Mouse (Mus musculus) left cerebral cortex, adult 18-20 months (tissue): Measurements from ENCODE around the gene Stk39. TPM values are rescaled to one million over a fixed set of nuclear protein-coding genes. Genes with fewer than 3 reads are reported as not detected.
"Not testable (repeated sequence)": the region's sequence is repeated elsewhere in the genome, so short reads cannot be mapped to it uniquely, and the experiment has no call there.

ENCODE experiments used
- DNase-seq, 2 experiments: peaks; one replicate each; pipeline ENCODE4 v3.0.0; 2021 to 2022; ENCODE audit warnings: low spot score in 2 of 2, mixed read lengths in 1 of 2
- total RNA-seq, 2 experiments: library from RNA; stranded (reverse); gene quantifications; 2 replicates each; pipeline ENCODE4 v1.2.3; 2021

The Stk39 gene
- total RNA-seq, 2 experiments from 2014 or later: 92.7 to 94.7 TPM

DNA sequence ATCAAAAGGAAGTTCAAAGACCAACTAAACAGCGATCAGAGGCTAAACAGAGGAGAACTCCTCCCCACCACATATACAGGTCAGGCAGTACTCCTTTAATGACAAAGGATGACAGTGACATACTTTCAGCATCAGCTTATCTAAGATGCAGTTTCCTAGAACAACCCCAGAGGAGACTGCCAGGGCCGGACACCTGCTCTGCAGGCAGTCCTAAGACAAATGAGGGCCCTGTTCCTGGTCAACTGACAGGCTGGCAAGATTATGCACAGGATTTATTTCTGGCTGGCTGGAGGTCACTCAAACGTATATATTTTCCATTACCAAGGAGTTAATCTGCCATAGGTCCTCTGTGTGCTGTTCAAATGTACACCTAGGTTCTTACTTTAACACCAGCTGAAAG lies 225.8 kb downstream of the Stk39 start:
- DNase-seq: no peak

DNA sequence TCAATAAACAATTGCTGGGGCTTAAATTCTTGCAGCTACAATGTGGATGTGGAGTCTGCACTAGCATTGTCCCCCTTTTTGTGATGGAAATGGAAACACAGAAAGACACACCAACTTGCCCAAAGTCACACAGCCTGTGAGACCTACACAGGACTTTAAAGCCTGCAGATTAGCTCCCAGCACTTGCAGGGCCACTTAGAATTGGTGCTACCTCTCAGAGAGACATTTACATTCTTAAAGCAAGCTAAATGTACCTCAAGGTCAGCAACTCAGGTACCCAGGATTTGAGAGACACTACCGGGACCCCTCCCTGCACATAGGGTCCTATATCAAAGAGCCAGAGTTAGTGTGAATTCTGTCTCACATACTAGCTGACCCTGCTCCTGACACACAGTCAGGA lies 227.5 kb downstream of the Stk39 start:
- DNase-seq: no peak

DNA sequence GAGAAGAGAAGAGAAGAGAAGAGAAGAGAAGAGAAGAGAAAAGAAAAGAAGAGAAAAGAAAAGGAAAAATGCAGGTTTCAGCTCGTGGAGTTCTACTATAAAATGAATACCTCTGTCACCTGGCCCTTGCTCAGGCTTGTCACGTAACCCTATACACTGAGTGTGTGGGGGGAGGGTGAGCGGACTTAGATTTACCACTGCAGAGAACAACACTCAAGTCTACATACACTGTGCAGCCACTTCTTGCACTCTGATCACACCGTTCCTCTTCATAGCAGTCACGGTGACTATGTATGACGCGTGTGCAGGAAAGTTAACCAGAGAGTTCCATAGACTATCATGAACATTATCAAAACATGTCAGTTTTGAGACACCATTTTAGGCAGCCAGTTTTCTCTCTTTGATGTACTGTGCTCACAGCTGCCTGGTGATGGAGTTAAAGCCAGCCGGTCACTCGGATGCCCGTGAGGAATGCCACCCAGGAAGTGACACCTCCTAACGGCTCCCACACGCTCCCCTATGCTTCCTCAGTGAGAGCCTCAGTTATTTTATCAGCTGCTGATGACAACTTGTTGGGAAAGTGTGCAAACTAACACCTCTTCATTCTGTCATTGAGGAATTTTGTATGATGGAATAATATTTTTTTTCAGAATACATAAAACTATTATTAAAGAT lies 228.1 kb downstream of the Stk39 start:
- no peak for DNase-seq

DNA sequence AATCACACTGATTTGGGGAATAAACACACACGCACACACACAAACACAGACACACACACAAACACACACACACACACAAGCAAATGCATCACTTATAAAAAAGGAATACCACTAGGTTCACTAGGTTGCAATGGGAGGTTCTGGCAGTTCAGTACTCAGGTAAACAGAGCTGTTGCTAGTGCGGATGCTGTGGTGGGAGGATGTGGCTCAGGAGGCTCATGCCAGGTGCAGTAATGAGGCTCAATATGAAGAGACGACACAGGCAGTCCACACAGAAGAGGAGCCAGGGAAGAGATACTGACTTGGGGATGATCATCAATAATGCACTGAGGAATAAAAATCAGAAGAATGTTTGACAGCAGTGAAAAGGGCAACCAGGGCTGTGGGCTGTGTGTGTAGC lies 228.8 kb downstream of the Stk39 start:
- no peak for DNase-seq

DNA sequence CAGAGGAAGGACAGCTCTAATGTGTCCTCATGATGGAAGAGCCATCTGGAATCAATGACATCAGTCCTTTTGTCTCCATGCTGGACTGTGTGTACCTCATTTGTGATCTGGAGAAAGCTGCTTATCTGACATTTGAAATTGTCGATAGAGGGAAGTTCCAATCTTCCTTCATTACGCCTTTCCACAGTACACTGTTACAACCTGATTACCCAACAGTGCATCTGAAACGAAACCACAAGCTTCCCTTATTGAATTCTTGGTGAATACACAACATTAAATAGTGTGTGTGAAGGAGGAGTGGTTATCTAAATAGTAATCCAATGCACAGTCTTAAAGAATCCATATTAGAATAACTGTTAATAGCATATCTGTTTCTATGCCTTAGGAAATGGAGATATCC lies 230.0 kb downstream of the Stk39 start:
- DNase-seq: no peak

DNA sequence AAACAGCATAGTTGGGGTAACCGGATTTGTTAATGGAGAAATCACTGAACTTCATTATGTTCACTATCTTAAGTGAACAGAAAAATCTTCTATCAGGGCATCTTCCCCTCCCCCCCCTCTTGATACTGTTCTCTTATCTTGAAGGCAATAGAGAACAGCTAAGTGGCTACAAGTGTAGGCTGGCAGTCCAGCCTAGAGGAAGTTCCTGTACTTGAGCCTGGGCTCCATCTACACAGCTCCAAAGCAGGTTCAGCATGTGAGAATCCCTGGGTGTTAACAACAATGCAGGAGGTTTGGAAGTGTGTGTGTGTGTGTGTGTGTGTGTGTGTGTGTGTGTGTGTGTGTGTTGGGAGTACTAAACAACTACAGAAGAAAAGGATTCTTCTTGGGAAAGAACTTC lies 230.4 kb downstream of the Stk39 start:
- no peak for DNase-seq

DNA sequence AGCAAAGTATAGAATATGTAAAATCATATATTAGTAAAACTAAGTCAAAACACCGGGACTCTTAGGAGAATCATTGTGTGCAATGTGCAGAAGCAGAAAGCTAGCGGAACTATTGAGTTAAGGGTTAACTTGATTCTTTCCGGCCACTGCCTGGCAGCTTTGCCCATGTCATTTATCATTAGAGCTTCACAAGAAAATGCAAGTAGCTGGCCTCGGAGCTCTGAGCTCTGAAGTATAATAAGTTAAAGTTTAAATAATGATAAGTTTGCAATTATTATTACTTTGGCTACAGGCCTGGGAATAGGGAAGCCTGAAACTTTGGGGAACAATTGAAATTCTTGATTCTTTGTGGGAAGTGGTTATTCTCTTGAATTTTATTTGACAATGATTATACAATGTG lies 232.7 kb downstream of the Stk39 start:
- not testable (repeated sequence) for DNase-seq

DNA sequence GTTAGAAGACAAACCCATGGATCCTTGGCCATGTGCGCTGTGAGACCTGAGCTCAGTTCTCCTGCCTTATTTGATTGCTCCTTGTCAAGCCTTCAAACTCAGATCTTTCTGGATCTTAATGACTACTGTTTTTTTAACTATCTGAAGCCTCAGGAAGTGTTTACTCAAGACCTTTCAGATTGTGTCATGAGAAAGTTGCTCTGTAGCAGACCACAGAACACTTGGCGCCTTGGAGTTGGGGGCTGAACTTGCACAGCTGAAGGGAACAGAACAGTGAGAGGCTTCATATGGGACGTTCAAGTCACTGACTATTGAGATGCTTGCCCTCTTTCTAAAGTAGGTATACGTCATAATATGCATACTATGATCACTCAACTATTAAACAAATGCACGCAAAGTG lies 239.1 kb downstream of the Stk39 start:
- no peak for DNase-seq

DNA sequence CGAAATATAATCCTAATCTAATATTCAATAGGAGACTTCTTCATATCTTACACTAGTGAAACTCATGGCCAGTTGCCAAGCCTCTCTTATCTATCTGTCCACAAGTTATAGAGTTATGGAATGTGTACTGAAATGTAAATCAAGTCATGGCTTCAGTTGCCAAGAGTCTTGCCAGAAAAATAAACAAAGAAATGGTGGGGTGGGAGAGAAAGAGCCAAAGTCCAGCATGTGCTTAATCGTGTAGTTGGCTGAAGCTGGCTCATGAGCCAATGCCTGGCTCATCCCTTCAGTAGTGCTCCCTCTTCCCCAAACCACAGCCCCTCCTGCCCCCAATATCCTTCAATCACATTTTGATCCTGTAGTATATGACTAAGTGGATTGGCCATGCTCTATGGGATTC lies 242.2 kb downstream of the Stk39 start:
- no peak for DNase-seq

DNA sequence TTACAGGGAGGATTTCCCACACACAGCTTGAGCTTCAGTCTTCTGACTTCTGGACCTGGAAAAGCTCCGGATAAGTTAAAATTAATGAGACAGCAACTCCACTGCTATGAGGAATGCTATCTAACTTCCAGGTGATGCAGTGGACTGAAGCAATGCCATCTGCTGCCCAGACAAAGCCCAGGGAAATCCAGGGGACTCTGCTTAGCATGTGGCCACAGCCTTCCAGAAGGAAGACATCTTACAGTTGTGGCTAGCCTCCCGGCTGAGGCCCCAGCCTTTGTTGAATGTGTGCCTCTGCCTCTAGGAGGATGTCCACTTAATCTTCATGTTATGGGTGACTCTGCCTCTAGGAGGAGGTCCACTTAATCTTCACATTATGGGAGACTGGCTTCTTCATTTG lies 243.0 kb downstream of the Stk39 start:
- no peak for DNase-seq

DNA sequence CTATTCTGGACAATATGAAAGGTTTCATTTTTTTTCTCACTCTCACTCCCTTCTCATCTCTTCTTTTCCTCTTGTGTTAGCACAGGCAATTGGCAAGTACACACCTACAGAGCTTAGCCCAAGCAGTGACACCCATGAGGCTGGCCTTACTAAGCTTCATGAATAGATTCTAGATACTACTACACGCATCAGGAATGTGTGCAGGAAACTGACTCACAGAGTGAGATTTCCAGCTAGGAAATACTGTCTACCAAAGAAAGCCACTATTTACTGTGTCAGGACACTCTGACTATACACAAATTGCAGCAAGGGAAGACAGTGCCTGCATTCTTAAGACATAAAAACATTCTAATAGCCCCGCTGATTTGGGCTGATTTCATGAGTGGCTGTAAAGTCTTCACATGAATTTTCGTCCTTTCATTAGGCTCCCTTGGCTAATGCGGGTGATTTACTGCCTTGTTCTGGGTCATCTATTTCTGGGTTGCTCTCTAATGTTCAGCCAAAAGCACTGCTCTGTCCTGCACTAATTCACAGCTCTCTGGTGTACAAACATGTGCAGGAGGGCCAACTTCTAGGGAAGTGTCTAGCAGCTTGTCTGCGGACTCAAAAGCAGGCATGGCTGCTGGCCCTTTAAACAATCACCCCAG lies 249.7 kb downstream of the Stk39 start:
- DNase-seq: no peak

DNA sequence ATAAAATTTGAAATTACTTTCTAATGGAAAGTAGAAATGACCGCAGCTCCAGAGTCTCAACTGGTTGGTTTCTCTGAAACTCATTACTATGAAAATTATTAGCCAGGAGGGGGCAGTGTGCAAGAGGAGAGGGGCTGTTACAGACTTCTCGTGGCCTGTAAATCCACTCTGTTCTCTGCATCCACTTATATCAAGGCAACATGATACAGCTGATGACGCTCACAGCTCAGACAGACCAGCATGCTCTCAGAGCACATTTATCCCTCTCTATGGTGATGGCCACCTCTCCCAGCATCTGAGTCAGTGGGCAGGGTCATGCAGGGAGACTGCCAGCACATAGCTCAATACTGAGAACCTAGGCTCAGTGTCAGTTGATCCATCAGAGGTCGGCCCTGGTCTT lies 250.8 kb downstream of the Stk39 start:
- DNase-seq: no peak

DNA sequence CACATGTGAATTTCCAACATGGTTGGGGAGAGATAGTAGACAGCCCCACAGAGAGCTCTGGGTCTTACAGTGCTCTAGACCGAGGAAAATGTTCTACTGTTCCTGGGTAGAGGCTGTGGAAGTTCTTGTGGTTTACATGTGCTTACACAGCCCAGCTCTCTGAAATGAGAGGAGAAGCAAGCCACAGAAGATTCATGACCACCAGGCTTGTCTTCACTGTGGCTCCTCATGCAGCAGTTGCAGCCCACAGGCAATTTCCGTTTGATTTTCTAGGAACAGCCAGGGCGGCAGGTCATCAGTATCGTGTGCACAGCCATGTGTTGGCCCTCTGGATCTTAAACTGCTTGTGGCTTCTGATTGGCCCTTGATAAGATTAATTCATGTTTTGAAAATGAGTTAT lies 252.2 kb downstream of the Stk39 start:
- DNase-seq: no peak

DNA sequence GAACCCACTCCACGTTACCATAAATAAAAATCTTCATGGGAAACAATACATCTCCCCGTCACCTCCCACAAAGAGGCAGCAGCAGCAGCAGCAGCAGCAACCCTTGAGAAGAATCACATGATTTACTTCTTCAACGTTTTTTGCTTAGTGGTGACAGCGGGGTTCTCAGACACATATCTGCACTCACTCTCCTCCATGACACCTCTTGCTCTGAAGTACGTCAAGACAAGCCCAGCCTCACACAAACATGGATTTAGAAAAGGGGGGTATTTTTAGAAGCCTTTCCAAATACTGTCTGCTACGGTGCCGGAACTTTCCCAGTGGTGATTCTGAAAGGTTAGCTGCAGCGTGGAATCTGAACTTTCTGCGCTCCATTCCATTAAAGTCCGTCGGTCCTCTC lies 256.9 kb downstream of the Stk39 start:
- no peak for DNase-seq

DNA sequence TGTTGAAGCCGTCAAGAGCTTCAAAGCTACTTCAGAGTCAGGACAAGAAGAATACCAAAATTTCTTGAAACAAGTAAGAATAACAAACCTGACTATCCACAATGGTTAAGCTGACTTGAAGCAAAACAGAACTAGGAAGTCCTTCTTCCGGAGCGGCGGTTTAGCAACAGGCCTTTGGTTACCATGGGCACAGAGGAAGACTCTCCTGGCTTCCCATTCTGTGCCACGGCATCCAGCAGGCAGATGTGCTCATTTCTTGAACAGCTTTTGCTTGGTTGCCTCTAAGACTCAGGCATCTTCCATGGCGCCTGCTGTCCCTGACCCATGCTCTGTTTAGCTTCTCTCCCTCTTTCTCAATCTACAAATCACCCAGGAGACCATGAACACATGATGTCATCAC lies 257.7 kb downstream of the Stk39 start:
- DNase-seq: no peak

DNA sequence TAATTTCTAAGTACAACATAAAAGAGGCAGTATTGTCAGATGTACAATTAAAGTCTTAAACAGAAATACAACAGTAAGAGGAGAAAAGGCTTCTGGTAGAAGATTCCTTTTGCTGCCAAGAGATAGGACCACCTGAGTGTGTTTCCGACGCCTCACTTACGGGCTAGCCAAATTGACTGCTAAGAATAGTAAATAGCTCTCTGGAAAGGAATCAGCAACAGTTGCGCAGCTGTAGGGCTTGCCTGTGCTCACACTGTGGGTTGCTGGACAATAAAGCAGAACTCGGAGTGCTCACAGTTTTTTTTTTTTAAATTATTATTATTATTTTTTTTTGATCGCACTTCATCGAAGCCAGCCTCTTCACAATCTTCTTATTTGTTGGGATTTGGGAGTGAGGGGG lies 260.6 kb downstream of the Stk39 start:
- no peak for DNase-seq

DNA sequence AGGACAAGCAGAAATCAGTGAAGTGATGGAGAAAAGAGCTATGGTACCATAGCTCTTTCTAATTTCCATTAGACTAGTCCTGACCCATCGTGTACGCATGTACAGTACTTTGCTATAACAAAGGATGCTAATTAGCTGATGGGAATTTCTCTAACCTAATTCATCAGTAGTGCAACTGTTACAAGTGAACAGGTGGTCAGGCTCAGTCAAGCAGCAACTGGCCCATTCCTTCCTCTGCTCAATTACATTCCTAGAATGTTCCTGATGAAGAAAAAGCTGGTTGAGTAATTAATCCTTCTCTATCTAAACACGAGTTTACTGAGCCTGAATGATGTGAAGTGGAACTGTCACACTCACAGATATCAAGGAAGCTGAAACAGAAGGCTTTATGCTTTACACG lies 275.8 kb downstream of the Stk39 start:
- no peak for DNase-seq

DNA sequence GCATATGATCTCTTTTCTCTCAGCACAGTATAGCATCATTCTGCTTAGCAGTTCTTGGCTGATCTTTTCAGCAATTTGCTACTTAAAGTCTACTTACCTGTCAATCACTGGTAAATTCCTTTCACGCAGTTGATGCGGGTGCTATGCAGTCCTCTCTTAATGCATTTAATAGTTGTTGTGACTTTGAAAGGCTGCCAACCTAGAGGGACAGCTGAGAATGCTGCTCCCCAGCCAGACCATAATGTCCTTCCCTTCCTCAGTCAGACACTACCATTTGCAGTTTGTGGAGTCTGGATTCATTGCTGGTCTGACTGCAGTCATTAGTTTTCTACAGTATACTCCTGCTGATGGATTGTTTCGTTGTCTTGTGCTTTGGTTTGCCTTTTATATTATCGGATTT lies 277.6 kb downstream of the Stk39 start:
- DNase-seq: no peak

DNA sequence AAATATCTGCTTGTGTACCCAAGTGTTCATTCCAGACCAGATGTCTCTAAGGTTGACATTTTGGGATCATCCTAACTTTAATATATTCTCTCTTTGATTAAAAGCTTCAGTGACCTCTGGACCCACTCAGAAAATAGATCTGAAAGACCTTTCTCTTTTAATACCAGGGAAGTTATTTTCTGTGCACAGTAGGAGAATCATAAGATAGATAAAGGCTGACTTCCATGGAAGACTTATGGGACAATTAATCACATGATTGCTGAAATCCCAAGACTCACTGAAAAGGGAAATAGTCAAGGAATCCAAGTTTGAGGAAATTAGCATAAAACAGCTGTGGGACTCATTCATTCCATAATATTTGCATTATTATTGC lies 278.6 kb downstream of the Stk39 start:
- DNase-seq: no peak

DNA sequence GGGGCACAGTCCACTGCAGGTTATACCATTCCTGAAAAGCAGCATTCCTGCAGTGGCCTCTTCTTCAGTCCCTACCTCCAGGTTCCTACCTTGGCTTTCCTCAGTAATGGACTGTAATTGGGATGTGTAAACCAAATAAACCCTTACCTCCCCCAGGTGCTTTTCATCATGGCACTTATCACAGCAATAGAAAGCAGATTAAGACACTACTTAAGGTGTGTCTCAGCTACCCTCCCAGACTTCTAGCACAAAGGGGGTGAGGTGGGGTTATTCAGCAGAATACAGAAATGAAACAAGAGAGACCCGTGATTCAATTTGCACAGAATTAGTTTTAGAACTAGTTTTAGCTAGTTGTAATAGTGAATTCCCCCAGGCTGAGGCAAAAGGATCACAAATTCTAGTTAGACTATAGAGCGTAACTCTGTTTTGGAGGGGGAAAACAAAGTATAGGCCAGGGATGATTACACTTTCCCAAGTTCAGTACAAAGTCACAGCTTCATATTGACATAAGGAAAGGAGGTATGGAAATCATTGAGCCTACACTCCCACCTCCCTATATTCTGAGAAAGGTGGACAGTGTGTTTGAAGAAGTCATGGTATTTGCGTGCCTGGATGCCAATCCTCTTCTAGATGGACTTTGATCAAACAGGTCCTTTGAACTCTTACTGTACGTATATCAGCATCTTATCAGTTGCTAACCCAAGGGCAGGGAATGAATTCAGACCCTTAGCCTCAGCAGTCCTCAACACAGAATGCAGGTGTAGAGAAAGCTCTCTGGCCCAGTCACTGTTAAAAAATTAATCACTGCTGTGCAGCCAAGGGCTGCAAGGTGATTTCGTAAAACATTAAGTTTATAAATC lies 279.2 kb downstream of the Stk39 start:
- DNase-seq: no peak

DNA sequence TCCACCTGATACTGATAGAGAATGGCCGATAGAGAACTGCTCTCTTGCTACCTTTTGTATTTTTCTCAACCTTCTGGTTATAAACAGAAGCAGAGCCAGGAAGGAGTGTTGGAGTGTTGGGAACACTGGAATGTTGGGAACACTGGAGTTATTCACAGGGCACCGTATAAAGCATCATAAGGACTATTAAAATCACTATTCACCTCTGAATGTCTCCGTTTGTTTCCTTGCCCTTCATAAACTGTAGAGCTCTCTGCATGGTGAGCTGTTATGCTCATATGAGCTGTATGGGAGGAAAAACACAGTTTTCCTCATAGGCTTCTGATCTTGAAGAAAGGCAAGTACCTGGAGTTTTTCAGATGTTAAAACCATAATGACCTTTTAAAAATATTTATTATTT lies 295.6 kb downstream of the Stk39 start:
- DNase-seq: no peak

DNA sequence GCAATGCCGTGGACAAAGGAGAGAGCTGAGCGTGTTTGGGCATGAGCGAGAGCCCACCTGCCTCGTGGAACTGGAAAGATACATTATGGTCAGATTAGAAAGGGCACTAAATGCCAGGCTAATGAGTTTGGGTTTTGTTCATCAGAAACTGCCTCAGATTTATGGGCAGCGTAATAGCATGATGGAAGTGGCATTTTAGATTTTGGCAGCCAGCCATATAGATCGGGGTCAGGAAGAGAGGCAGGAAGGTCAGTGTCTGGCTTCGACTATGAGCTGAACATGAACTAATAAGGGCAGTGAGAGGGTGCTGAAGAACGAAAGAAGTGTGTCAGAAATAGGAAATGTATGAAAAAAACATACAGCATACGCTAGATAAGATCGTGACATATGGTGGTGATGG lies 300.8 kb downstream of the Stk39 start:
- no peak for DNase-seq

DNA sequence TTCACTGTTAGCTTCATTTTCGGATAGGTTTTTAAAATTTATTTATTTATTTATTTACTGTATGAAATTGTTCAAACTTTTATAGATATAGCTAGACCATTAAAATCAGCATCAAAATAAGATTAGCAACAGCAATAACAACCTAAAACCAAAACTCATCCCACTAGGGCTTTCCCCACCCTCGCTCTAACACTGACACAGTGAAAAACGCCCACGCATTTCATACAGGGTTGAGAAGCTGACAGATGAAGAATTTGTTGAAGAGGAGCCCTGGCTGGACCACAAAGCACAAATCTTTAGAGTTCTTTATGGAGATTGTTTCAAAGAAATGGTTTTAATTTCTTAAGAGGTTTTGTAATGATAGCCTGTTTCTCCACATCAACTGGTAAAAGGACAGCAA lies 310.1 kb downstream of the Stk39 start:
- no peak for DNase-seq
